Mouse (Mus musculus) forebrain, embryonic 14.5 days (tissue): ENCODE measurements at regions not wholly inside any gene's neighbourhood (a gene's known extent, or its start where the extent isn't known, plus 50 kb on each side); places are given as distances from the start of the nearest gene placed in this dataset.

ENCODE experiments used
- ATAC-seq: fragments of 200-750 bp; cut with Nextera tagmentation; 2 replicates; pipeline ENCODE4 v1.8.0; 2017; ENCODE audit warnings: mild to moderate bottlenecking, moderate library complexity
- DNase-seq: peaks from one replicate; pipeline ENCODE4 v3.0.0-alpha.2; 2015; ENCODE audit warnings: low spot score
- H3K27ac ChIP-seq: fragments of 300-500 bp; sonication (generic); 2 replicates; pipeline ENCODE4 v1.5.1; 2014; ENCODE audit warnings: low read depth, mild to moderate bottlenecking, control low read depth, low read length, moderate library complexity
- H3K27me3 ChIP-seq: fragments of 300-500 bp; sonication (generic); replicated peaks from 2 replicates; pipeline ENCODE4 v1.6.1; 2014; ENCODE audit warnings: low read length, control low read depth, mixed read lengths; ENCODE audit not compliant: control insufficient read depth, insufficient read depth
- H3K36me3 ChIP-seq: fragments of 300-500 bp; sonication (generic); 2 replicates; pipeline ENCODE4 v1.6.1; 2014; ENCODE audit warnings: low read length, control low read depth; ENCODE audit not compliant: control insufficient read depth, insufficient read depth
- H3K4me1 ChIP-seq: fragments of 300-500 bp; sonication (generic); 2 replicates; pipeline ENCODE4 v1.6.1; 2014; ENCODE audit warnings: antibody characterized with exemption, low read length, control low read depth; ENCODE audit not compliant: control insufficient read depth, insufficient read depth
- H3K4me2 ChIP-seq: fragments of 300-500 bp; sonication (generic); 2 replicates; pipeline ENCODE4 v1.6.1; 2014; ENCODE audit warnings: mild to moderate bottlenecking, control low read depth, low read length
- H3K4me3 ChIP-seq: fragments of 300-500 bp; sonication (generic); 2 replicates; pipeline ENCODE4 v1.5.1; 2014; ENCODE audit warnings: low read depth, low read length, control low read depth
- H3K9ac ChIP-seq: fragments of 300-500 bp; sonication (generic); 2 replicates; pipeline ENCODE4 v1.6.1; 2014; ENCODE audit warnings: mild to moderate bottlenecking, low read length, control low read depth, moderate library complexity
- H3K9me3 ChIP-seq: fragments of 300-500 bp; sonication (generic); replicated peaks from 2 replicates; pipeline ENCODE4 v1.6.1; 2016; ENCODE audit warnings: low read length, control low read depth, mixed read lengths; ENCODE audit not compliant: control insufficient read depth
- WGBS: fragments of 180-500 bp; shearing (Covaris S2); extraction: QIAGEN DNeasy Blood & Tissue Kit; methylation state at CpG from one replicate; pipeline ENCODE4 v1.1.7; 2014; 5-methylcytosine and 5-hydroxymethylcytosine counted together

DNA sequence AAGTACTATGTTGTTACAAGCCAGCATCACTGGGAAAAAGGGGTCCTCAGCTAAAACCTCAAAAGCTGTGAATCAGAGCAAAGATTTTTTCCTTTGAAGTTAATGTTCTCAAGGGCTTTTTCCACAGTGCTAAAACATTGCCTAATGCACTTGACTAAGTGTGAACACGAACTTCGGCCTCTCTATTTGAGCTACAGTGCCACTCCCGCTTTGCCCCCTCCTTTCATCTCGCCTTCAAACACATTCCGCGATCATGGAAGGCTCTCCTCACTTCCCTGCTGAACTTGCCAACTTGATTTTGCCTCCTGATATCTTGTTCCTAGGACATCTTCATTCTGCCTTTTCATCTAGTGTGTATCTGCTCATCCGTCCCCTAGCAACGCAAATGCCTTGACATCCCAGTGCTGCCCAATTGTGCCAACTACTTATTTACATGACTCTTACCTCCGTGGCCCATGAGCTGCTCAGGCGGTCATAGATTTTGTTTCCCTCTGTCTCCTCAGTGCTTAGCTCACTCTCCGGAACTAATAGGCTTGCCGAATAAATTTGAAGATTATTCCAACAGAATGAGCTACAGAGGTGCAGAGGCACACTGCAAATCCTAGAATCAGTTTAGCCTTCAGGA lies 116.6 kb upstream of the Kcnip4 start:
- 65% methylated on average over 12 of the region's 12 CpGs for WGBS
- ATAC-seq: no peak; the same call in 1 of the 2 replicates
- Histone ChIP-seq H3K4me1 (no peaks in the 10 kb centered on the region), H3K9me3 (no peaks in the 10 kb centered on the region), H3K36me3 (no peaks in the 10 kb centered on the region), H3K9ac (no peak overlapping the region), H3K4me3 (no peak overlapping the region), H3K4me2 (no peak overlapping the region), H3K27ac (no peak overlapping the region), H3K27me3 (no peaks in the 10 kb centered on the region)
- DNase-seq: no peak

GRCm38 (mm10) chr5:49639637-49640036 lies 114.9 kb upstream of the Kcnip4 start:
- WGBS: 82% methylated on average over 4 of the region's 4 CpGs
- ATAC-seq: peak; percentile 85; the same call in 1 of the 2 replicates
- H3K36me3 ChIP-seq: no peaks in the 10 kb centered on the region
- H3K9me3 ChIP-seq: no peaks in the 10 kb centered on the region
- H3K4me1 ChIP-seq: no peaks in the 10 kb centered on the region
- no peak overlapping the region for H3K4me2 ChIP-seq
- H3K27ac ChIP-seq: no peak overlapping the region
- DNase-seq: peak; percentile 54
- no peak overlapping the region for H3K9ac ChIP-seq
- H3K4me3 ChIP-seq: no peak overlapping the region
- no peaks in the 10 kb centered on the region for H3K27me3 ChIP-seq

GRCm38 (mm10) chr5:49620152-49620551 lies 95.4 kb upstream of the Kcnip4 start:
- 93% methylated on average over 1 of the region's 1 CpGs for WGBS

DNA sequence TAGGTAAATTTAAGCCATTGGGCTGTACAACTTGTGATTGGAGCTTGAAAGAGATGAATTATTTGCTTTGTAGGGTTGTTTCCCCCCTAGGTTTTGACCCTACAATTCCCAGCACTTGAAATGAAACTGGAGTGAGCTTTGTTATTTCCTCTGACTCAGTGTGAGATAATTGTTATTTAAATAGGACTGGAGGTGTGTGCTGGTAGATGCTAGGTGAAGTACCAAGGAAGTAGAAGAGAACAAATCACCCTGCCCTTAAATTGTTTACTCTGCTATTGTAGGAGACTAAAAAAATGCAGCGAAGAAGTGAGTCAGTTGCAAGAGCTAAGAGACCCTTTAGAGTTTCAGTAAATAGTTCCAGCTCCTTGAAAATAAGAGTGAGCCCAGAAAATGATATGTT lies 82.1 kb upstream of the Kcnip4 start:
- H3K27ac ChIP-seq: no peak overlapping the region
- DNase-seq: no peak
- 25% methylated on average over 1 of the region's 1 CpGs for WGBS
- H3K9me3 ChIP-seq: no peaks in the 10 kb centered on the region
- H3K4me1 ChIP-seq: no peaks in the 10 kb centered on the region
- no peaks in the 10 kb centered on the region for H3K27me3 ChIP-seq
- no peak overlapping the region for H3K9ac ChIP-seq
- H3K4me3 ChIP-seq: no peak overlapping the region
- ATAC-seq: no peak
- H3K36me3 ChIP-seq: no peaks in the 10 kb centered on the region
- H3K4me2 ChIP-seq: no peak overlapping the region

More at GRCm38 (mm10) chr5:49620152-49620551, 95.4 kb upstream of the Kcnip4 start:
- H3K9me3 ChIP-seq: no peaks in the 10 kb centered on the region
- no peaks in the 10 kb centered on the region for H3K4me1 ChIP-seq
- no peak for DNase-seq
- H3K4me2 ChIP-seq: no peak overlapping the region
- no peak overlapping the region for H3K4me3 ChIP-seq
- no peak overlapping the region for H3K27ac ChIP-seq
- no peaks in the 10 kb centered on the region for H3K27me3 ChIP-seq
- H3K9ac ChIP-seq: no peak overlapping the region
- no peaks in the 10 kb centered on the region for H3K36me3 ChIP-seq
- ATAC-seq: no peak

DNA sequence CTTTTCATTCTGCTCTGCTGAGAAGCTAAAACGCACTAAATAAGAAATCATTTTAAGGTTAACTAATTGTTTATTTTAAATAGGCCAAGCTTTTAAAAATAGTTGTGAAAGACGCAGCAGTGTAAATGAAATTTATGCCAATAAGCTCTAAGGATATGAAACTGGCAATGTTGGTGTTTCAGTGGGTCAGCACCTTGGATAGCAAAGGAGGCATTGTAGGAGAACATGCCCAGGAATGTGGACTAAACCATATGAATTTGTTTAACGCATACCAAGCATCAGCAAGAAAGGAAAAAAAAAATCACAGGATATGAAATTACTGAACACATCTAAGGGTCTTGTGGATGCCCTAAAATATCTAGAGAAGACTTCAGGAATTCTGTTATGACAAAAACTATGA lies 56.1 kb upstream of the Kcnip4 start:
- no peak for DNase-seq
- Histone ChIP-seq H3K36me3 (no peaks in the 10 kb centered on the region), H3K4me2 (no peak overlapping the region), H3K4me3 (no peak overlapping the region), H3K27me3 (no peaks in the 10 kb centered on the region), H3K27ac (no peak overlapping the region), H3K4me1 (no peaks in the 10 kb centered on the region), H3K9me3 (no peaks in the 10 kb centered on the region), H3K9ac (no peak overlapping the region)
- no peak for ATAC-seq
- 90% methylated on average over 3 of the region's 3 CpGs for whole genome bisulfite sequencing

DNA sequence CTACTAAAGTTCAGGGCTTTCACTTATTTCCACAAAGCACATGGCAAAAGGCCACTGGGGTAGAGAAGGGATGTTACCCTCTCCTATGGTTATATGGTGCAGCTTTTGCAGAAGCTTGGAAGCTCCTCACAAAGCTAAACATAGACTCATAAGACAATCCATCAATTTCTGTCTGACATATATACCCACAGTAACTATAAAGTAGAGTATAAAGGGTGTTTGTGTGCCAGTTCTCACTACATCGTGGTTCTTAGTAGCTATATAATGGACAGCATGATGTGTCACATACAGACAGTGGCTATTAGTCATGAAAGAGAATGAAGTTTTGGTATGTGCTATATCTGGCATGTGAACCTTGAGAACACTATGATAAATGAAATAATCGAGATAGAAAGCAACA lies 51.2 kb upstream of the Kcnip4 start:
- 70% methylated on average over 2 of the region's 2 CpGs for WGBS

More for the DNA sequence above, 51.2 kb upstream of the Kcnip4 start:
- H3K9ac ChIP-seq: no peak overlapping the region
- H3K9me3 ChIP-seq: no peaks in the 10 kb centered on the region
- no peak overlapping the region for H3K27ac ChIP-seq
- no peaks in the 10 kb centered on the region for H3K36me3 ChIP-seq
- H3K4me2 ChIP-seq: no peak overlapping the region
- ATAC-seq (no peak), DNase-seq (no peak)
- no peak overlapping the region for H3K4me3 ChIP-seq
- no peaks in the 10 kb centered on the region for H3K27me3 ChIP-seq
- no peaks in the 10 kb centered on the region for H3K4me1 ChIP-seq
